Mouse (Mus musculus): ENCODE results near the gene Skor1.

Skor1 gene

GRCm38 (mm10) chr9:63147786-63148409 lies 863 bp downstream of the Skor1 start:
- no peak for DNase-seq

GRCm38 (mm10) chr9:63147296-63147695 lies 1.5 kb downstream of the Skor1 start:
- DNase-seq, result no peak

- DNase-seq, result no peak
These were observed 1.9 kb downstream of the Skor1 start for GRCm38 (mm10) chr9:63146856-63147274.

GRCm38 (mm10) chr9:63146126-63146855 lies 2.5 kb downstream of the Skor1 start:
- no peak for DNase-seq

GRCm38 (mm10) chr9:63145249-63146125 lies 3.3 kb downstream of the Skor1 start:
- no peak for DNase-seq

GRCm38 (mm10) chr9:63144502-63145248 lies 4.1 kb downstream of the Skor1 start:
- no peak for DNase-seq

GRCm38 (mm10) chr9:63143641-63144501 lies 4.9 kb downstream of the Skor1 start:
- no peak for DNase-seq

- DNase-seq, result no peak
These were observed 5.5 kb downstream of the Skor1 start for GRCm38 (mm10) chr9:63143227-63143626.

- DNase-seq, result no peak
These were observed 6.3 kb downstream of the Skor1 start for GRCm38 (mm10) chr9:63142335-63143036.

- DNase-seq, result no peak
These were observed 7.0 kb downstream of the Skor1 start for GRCm38 (mm10) chr9:63141641-63142334.

- no peak for DNase-seq
These were observed 8.6 kb downstream of the Skor1 start for GRCm38 (mm10) chr9:63140211-63140610.

GRCm38 (mm10) chr9:63139661-63140060 lies 9.1 kb downstream of the Skor1 start:
- no peak for DNase-seq

GRCm38 (mm10) chr9:63138481-63138967 lies 10.2 kb downstream of the Skor1 start:
- DNase-seq, result peak; percentile 18

GRCm38 (mm10) chr9:63137615-63137915 lies 11.2 kb downstream of the Skor1 start:
- no peak for DNase-seq

GRCm38 (mm10) chr9:63136756-63137614 lies 11.8 kb downstream of the Skor1 start:
- DNase-seq, result no peak

GRCm38 (mm10) chr9:63136241-63136640 lies 12.5 kb downstream of the Skor1 start:
- DNase-seq, result no peak

- peak; percentile 69 for DNase-seq
These were observed 13.0 kb downstream of the Skor1 start for GRCm38 (mm10) chr9:63135801-63136200.

- no peak for DNase-seq
These were observed 13.4 kb downstream of the Skor1 start for GRCm38 (mm10) chr9:63135356-63135755.

- DNase-seq, result no peak
These were observed 15.1 kb downstream of the Skor1 start for GRCm38 (mm10) chr9:63133659-63134058.

Data from lung, postnatal 36 days (tissue).